ENCODE assay signal across 9 mouse cellular contexts in genomic region chr17:26596856-26597481, GRCm38 (mm10). TPM values are rescaled to one million over a fixed set of nuclear protein-coding genes. Genes with fewer than 3 reads are reported as not detected.
A peak's percentile ranks its signal among the peaks of the same experiment; 100 is the strongest.
DNase-seq lines count a peak whose midpoint lies in the region; ATAC-seq and TF ChIP-seq lines count a peak whose summit lies in the region.
"Had no signal": no experiment of that assay in that cellular context is flagged by ENCODE, and none has a peak within 500 bp of the region (broad histone marks: within the 10 kb centered on the region; RNA-seq: fewer than 3 reads in every experiment).

No protein-coding gene starts in this region.

- DNase-seq in forebrain, embryonic 14.5 days (ENCODE audit: low spot score) = no peak
- DNase-seq in forebrain, embryonic 11.5 days (ENCODE audit: low spot score) = no peak
- no peak for DNase-seq in lung, embryonic 14.5 days
- DNase-seq in lung, postnatal 14 days = no peak
- DNase-seq in spleen, adult 18-20 months = no peak
- no peak for DNase-seq in adrenal gland, postnatal 36 days
- DNase-seq: retina, postnatal 1 day had no signal

- H3K9ac ChIP-seq in forebrain, embryonic 14.5 days (ENCODE audit: low read length) = no peak overlapping the region
- no peak overlapping the region for H3K9ac ChIP-seq in forebrain, embryonic 11.5 days (ENCODE audit: low read length)
- no peak overlapping the region for H3K9ac ChIP-seq in lung, embryonic 14.5 days
- no peak overlapping the region for H3K9ac ChIP-seq in intestine, postnatal 0 days (ENCODE audit: low read depth, low read length)

- WGBS in forebrain, embryonic 14.5 days = 83% methylated on average over 6 of the region's 6 CpGs
- WGBS in forebrain, embryonic 11.5 days = 79% methylated on average over 6 of the region's 6 CpGs
- WGBS in lung, embryonic 14.5 days = 71% methylated on average over 6 of the region's 6 CpGs
- WGBS in intestine, postnatal 0 days = 59% methylated on average over 6 of the region's 6 CpGs

- no peaks in the 10 kb centered on the region for H3K9me3 ChIP-seq in forebrain, embryonic 14.5 days (replicated peaks; ENCODE audit: control insufficient read depth, low read length)
- no peaks in the 10 kb centered on the region for H3K9me3 ChIP-seq in forebrain, embryonic 11.5 days (ENCODE audit: control insufficient read depth, low read length)
- no peaks in the 10 kb centered on the region for H3K9me3 ChIP-seq in lung, embryonic 14.5 days (ENCODE audit: low read depth, low read length)
- H3K9me3 ChIP-seq in intestine, postnatal 0 days (ENCODE audit: control insufficient read depth) = no peaks in the 10 kb centered on the region

- no peaks in the 10 kb centered on the region for H3K27me3 ChIP-seq in forebrain, embryonic 14.5 days (replicated peaks; ENCODE audit: control insufficient read depth, insufficient read depth, low read length)
- no peaks in the 10 kb centered on the region for H3K27me3 ChIP-seq in forebrain, embryonic 11.5 days (ENCODE audit: control insufficient read depth, insufficient read depth, low read length)
- H3K27me3 ChIP-seq in lung, embryonic 14.5 days (ENCODE audit: insufficient read depth, low read length) = no peaks in the 10 kb centered on the region
- H3K27me3 ChIP-seq in intestine, postnatal 0 days (replicated peaks; ENCODE audit: control insufficient read depth, insufficient read depth, low read length) = no peaks in the 10 kb centered on the region

- no peak for TF ChIP-seq CTCF in lung, embryonic 14.5 days (IDR thresholded peaks at IDR 0.05; ENCODE audit: low read depth)
- TF ChIP-seq CTCF in cortical plate, adult 2 months (IDR thresholded peaks at IDR 0.05; ENCODE audit: extremely low read depth, insufficient read depth, low read length) = peak; percentile 32
- peak; percentile 41 for TF ChIP-seq CTCF in intestine, postnatal 0 days (IDR thresholded peaks at IDR 0.05; ENCODE audit: low read depth)

- no peak for ATAC-seq in forebrain, embryonic 14.5 days
- ATAC-seq in forebrain, embryonic 11.5 days (replicated peaks; ENCODE audit: low FRiP score) = no peak
- no peak for ATAC-seq in lung, embryonic 14.5 days (ENCODE audit: insufficient read depth)
- no peak for ATAC-seq in intestine, postnatal 0 days

- H3K4me1 ChIP-seq in forebrain, embryonic 14.5 days (ENCODE audit: control insufficient read depth, insufficient read depth, low read length) = peaks cover 9% of the 10 kb centered on the region; the same call in 1 of the 2 replicates
- no peaks in the 10 kb centered on the region; the same call in 1 of the 2 replicates for H3K4me1 ChIP-seq in forebrain, embryonic 11.5 days (replicated peaks; ENCODE audit: control insufficient read depth, insufficient read depth, low read length)
- H3K4me1 ChIP-seq in lung, embryonic 14.5 days (ENCODE audit: insufficient read depth) = peaks cover 14% of the 10 kb centered on the region; the same call in 1 of the 2 replicates
- H3K4me1 ChIP-seq in cortical plate, adult 2 months (ENCODE audit: control insufficient read depth, insufficient read depth, low read length) = peaks cover 13% of the 10 kb centered on the region
- peaks cover 17% of the 10 kb centered on the region; the same call in 1 of the 2 replicates for H3K4me1 ChIP-seq in intestine, postnatal 0 days (replicated peaks; ENCODE audit: control insufficient read depth, insufficient read depth, low read length)

- H3K4me2 ChIP-seq in forebrain, embryonic 14.5 days (ENCODE audit: low read length) = no peak overlapping the region
- H3K4me2 ChIP-seq in forebrain, embryonic 11.5 days (ENCODE audit: low read depth, low read length, severe bottlenecking) = no peak overlapping the region
- H3K4me2 ChIP-seq in lung, embryonic 14.5 days = no peak overlapping the region; the same call in 1 of the 2 replicates
- no peak overlapping the region for H3K4me2 ChIP-seq in intestine, postnatal 0 days (replicated peaks; ENCODE audit: low read depth)

- H3K27ac ChIP-seq in forebrain, embryonic 14.5 days (ENCODE audit: low read depth, low read length) = peak overlapping the region; percentile 40; the same call in 1 of the 2 replicates
- H3K27ac ChIP-seq in forebrain, embryonic 11.5 days (ENCODE audit: low read depth, low read length) = no peak overlapping the region
- H3K27ac ChIP-seq in lung, embryonic 14.5 days (ENCODE audit: low read depth) = peak overlapping the region; percentile 83
- H3K27ac ChIP-seq in cortical plate, adult 2 months (ENCODE audit: insufficient read depth, low read length) = peak overlapping the region; percentile 55
- H3K27ac ChIP-seq in intestine, postnatal 0 days (ENCODE audit: low read depth, low read length) = no peak overlapping the region

- no peak overlapping the region for H3K4me3 ChIP-seq in forebrain, embryonic 14.5 days (ENCODE audit: low read depth, low read length)
- H3K4me3 ChIP-seq in forebrain, embryonic 11.5 days (ENCODE audit: low read depth, low read length) = no peak overlapping the region
- H3K4me3 ChIP-seq in lung, embryonic 14.5 days (ENCODE audit: low read depth, low read length) = no peak overlapping the region
- no peak overlapping the region for H3K4me3 ChIP-seq in cortical plate, adult 2 months (ENCODE audit: insufficient read depth, low read length)
- no peak overlapping the region for H3K4me3 ChIP-seq in intestine, postnatal 0 days (ENCODE audit: low read depth, low read length)

- H3K36me3 ChIP-seq in forebrain, embryonic 14.5 days (ENCODE audit: control insufficient read depth, insufficient read depth, low read length) = 0 out of 2 replicates have a peak, but pooled peaks cover 4% of the 10 kb centered on the region
- no peaks in the 10 kb centered on the region for H3K36me3 ChIP-seq in forebrain, embryonic 11.5 days (ENCODE audit: control insufficient read depth, insufficient read depth, low read length)
- peaks cover 13% of the 10 kb centered on the region for H3K36me3 ChIP-seq in lung, embryonic 14.5 days (ENCODE audit: insufficient read depth)
- peaks cover 9% of the 10 kb centered on the region; the same call in 1 of the 2 replicates for H3K36me3 ChIP-seq in intestine, postnatal 0 days (ENCODE audit: control insufficient read depth, insufficient read depth)

- TF ChIP-seq POLR2A in cortical plate, adult 2 months (IDR thresholded peaks at IDR 0.05; ENCODE audit: extremely low read depth, insufficient read depth, low read length) = no peak

RNA-seq across cellular contexts. Expression of gene Dusp1, which starts 35.0 kb away (rescaled TPM):
- polyA plus RNA-seq in forebrain, embryonic 14.5 days (2014; fragmentation: Nextera tagmentation; extraction: Ambion mirVana) = 58.4 and 66.0 TPM in 2 replicates
- 35.7 and 37.6 TPM in 2 replicates for polyA plus RNA-seq in forebrain, embryonic 11.5 days (2014; fragmentation: Nextera tagmentation; extraction: Ambion mirVana)
- 19.7 and 24.5 TPM in 2 replicates for polyA plus RNA-seq in lung, embryonic 14.5 days (2014; fragmentation: Nextera tagmentation; extraction: Ambion mirVana)
- polyA plus RNA-seq in cortical plate, adult 2 months (2012; rRNA removed) = 51.0 and 71.1 TPM in 2 replicates
- polyA plus RNA-seq in intestine, postnatal 0 days (2015; fragmentation: Nextera tagmentation; extraction: Ambion mirVana) = 18.9 and 19.4 TPM in 2 replicates
- total RNA-seq in adrenal gland, postnatal 36 days (2021) = 10 to 100 TPM; 56.9 to 62.5 TPM

RNA-seq across cellular contexts. Expression of gene Ergic1, which starts 35.7 kb away (rescaled TPM):
- polyA plus RNA-seq in forebrain, embryonic 14.5 days (2014; fragmentation: Nextera tagmentation; extraction: Ambion mirVana) = 126 and 134 TPM in 2 replicates
- polyA plus RNA-seq in forebrain, embryonic 11.5 days (2014; fragmentation: Nextera tagmentation; extraction: Ambion mirVana) = 139 and 145 TPM in 2 replicates
- polyA plus RNA-seq in lung, embryonic 14.5 days (2014; fragmentation: Nextera tagmentation; extraction: Ambion mirVana) = 125 and 127 TPM in 2 replicates
- 140 and 143 TPM in 2 replicates for polyA plus RNA-seq in cortical plate, adult 2 months (2012; rRNA removed)
- polyA plus RNA-seq in intestine, postnatal 0 days (2015; fragmentation: Nextera tagmentation; extraction: Ambion mirVana) = 48.6 TPM in 2 replicates
- total RNA-seq in adrenal gland, postnatal 36 days (2021) = 100 to 1,000 TPM; 159 to 160 TPM

Comparison
In these comparisons a context has a peak if more than half of its experiments do, and no peak if none do; other contexts are left out.
1. H3K27ac ChIP-seq: peak in forebrain, embryonic 14.5 days (single experiment), lung, embryonic 14.5 days (single experiment) and cortical plate, adult 2 months (single experiment); none in forebrain, embryonic 11.5 days (single experiment) and intestine, postnatal 0 days (single experiment).